In genomic region chr7:133750666-133751065, GRCm38 (mm10) we compare ENCODE assay signal across 15 mouse cellular contexts. TPM values are rescaled to one million over a fixed set of nuclear protein-coding genes. Genes with fewer than 3 reads are reported as not detected.
DNase-seq lines count a peak whose midpoint lies in the region; ATAC-seq and TF ChIP-seq lines count a peak whose summit lies in the region.
"Had no signal": no experiment of that assay in that cellular context is flagged by ENCODE, and none has a peak within 500 bp of the region (broad histone marks: within the 10 kb centered on the region; RNA-seq: fewer than 3 reads in every experiment).

No protein-coding gene starts in this region.

- H3K79me2 ChIP-seq in heart, adult 2 months (replicated peaks; ENCODE audit: control insufficient read depth, insufficient read depth, low read length): no peaks in the 10 kb centered on the region; the same call in 1 of the 2 replicates

- DNase-seq in heart, adult 2 months: no peak
- DNase-seq in heart, adult 8-10 months (ENCODE audit: low spot score): no peak
- DNase-seq in lung, postnatal 0 days (ENCODE audit: low spot score): peak; percentile 11
- DNase-seq in lung, postnatal 36 days: no peak
- no peak for DNase-seq in embryo, embryonic 9.5 days (ENCODE audit: extremely low spot score)
- DNase-seq in layer of hippocampus, adult 18-20 months (ENCODE audit: low spot score in 2 of 2): no peak
- DNase-seq: B cell, adult 2 months; cerebellum, postnatal 36 days; spleen, adult 18-20 months had no signal

- intact Hi-C loops in heart, adult 2 months (cut with DNase I): no loop called here

- no peak overlapping the region for H3K9ac ChIP-seq in heart, adult 2 months (ENCODE audit: low read depth, low read length)
- no peak overlapping the region for H3K9ac ChIP-seq in lung, postnatal 0 days (replicated peaks; ENCODE audit: low read depth)
- H3K9ac ChIP-seq in heart, embryonic 16.5 days (ENCODE audit: low read length): no peak overlapping the region
- no peak overlapping the region for H3K9ac ChIP-seq in stomach, embryonic 15.5 days
- H3K9ac ChIP-seq: liver, embryonic 15.5 days; midbrain, embryonic 12.5 days; neural tube, embryonic 15.5 days had no signal

- peak; percentile 48; the same call in 1 of the 2 replicates for ATAC-seq in lung, postnatal 0 days
- ATAC-seq in heart, embryonic 16.5 days (replicated peaks; ENCODE audit: extremely low read depth, insufficient read depth, low FRiP score): peak; percentile 30
- ATAC-seq in stomach, embryonic 15.5 days (ENCODE audit: insufficient read depth, low FRiP score, low read depth): peak; percentile 44; the same call in 1 of the 2 replicates

- no peak overlapping the region for H3K4me2 ChIP-seq in lung, postnatal 0 days (replicated peaks; ENCODE audit: low read depth, low read length)
- H3K4me2 ChIP-seq in heart, embryonic 16.5 days (ENCODE audit: low read depth, low read length): no peak overlapping the region
- no peak overlapping the region for H3K4me2 ChIP-seq in stomach, embryonic 15.5 days
- H3K4me2 ChIP-seq: liver, embryonic 15.5 days; midbrain, embryonic 12.5 days; neural tube, embryonic 15.5 days had no signal

- no peak overlapping the region for H3K4me3 ChIP-seq in heart, adult 2 months
- no peak overlapping the region for H3K4me3 ChIP-seq in lung, postnatal 0 days (ENCODE audit: low read depth, low read length)
- no peak overlapping the region for H3K4me3 ChIP-seq in heart, embryonic 16.5 days (ENCODE audit: low read length)
- H3K4me3 ChIP-seq in stomach, embryonic 15.5 days (replicated peaks): no peak overlapping the region
- H3K4me3 ChIP-seq: liver, embryonic 15.5 days; midbrain, embryonic 12.5 days; neural tube, embryonic 15.5 days had no signal

- peak overlapping the region; percentile 43 for H3K27ac ChIP-seq in heart, adult 2 months
- H3K27ac ChIP-seq in lung, postnatal 0 days (ENCODE audit: low read length): peak overlapping the region; percentile 27; the same call in 1 of the 2 replicates
- peak overlapping the region; percentile 82 for H3K27ac ChIP-seq in heart, embryonic 16.5 days (ENCODE audit: low read length)
- peak overlapping the region; percentile 42 for H3K27ac ChIP-seq in stomach, embryonic 15.5 days
- H3K27ac ChIP-seq: liver, embryonic 15.5 days; midbrain, embryonic 12.5 days; neural tube, embryonic 15.5 days had no signal

- H3K36me3 ChIP-seq in heart, adult 2 months (ENCODE audit: control insufficient read depth, insufficient read depth, low read length): peaks cover 6% of the 10 kb centered on the region
- H3K36me3 ChIP-seq in lung, postnatal 0 days (ENCODE audit: insufficient read depth, low read length): no peaks in the 10 kb centered on the region
- H3K36me3 ChIP-seq in heart, embryonic 16.5 days (ENCODE audit: control insufficient read depth, insufficient read depth): no peaks in the 10 kb centered on the region
- H3K36me3 ChIP-seq in stomach, embryonic 15.5 days: no peaks in the 10 kb centered on the region
- H3K36me3 ChIP-seq: liver, embryonic 15.5 days had no signal

- H3K4me1 ChIP-seq in heart, adult 2 months (ENCODE audit: control insufficient read depth, insufficient read depth, low read length): peaks cover 10% of the 10 kb centered on the region
- 0 out of 2 replicates have a peak, but pooled peaks cover 3% of the 10 kb centered on the region for H3K4me1 ChIP-seq in lung, postnatal 0 days (ENCODE audit: insufficient read depth, low read depth, low read length)
- peaks cover 35% of the 10 kb centered on the region for H3K4me1 ChIP-seq in heart, embryonic 16.5 days (ENCODE audit: control insufficient read depth, insufficient read depth, low read length)
- H3K4me1 ChIP-seq in stomach, embryonic 15.5 days: 0 out of 2 replicates have a peak, but pooled peaks cover 4% of the 10 kb centered on the region
- H3K4me1 ChIP-seq: liver, embryonic 15.5 days had no signal

- no peak for TF ChIP-seq EP300 in heart, adult 2 months (IDR thresholded peaks at IDR 0.05; ENCODE audit: insufficient read depth, low read depth, low read length)
- no peak for TF ChIP-seq EP300 in lung, postnatal 0 days (IDR thresholded peaks at IDR 0.05)

- TF ChIP-seq CTCF in heart, adult 2 months (IDR thresholded peaks at IDR 0.05): no peak
- TF ChIP-seq CTCF in lung, postnatal 0 days (IDR thresholded peaks at IDR 0.05): no peak

- 31% methylated on average over 5 of the region's 5 CpGs for WGBS in heart, adult 2 months
- WGBS in lung, postnatal 0 days: 45% methylated on average over 5 of the region's 5 CpGs
- 42% methylated on average over 5 of the region's 5 CpGs for WGBS in heart, embryonic 16.5 days
- WGBS in stomach, embryonic 15.5 days: 57% methylated on average over 5 of the region's 5 CpGs

- peak; percentile 35; the same call in 1 of the 2 replicates for TF ChIP-seq POLR2A in heart, adult 2 months (IDR thresholded peaks at IDR 0.05; ENCODE audit: insufficient read depth, low read depth, low read length)

- no peaks in the 10 kb centered on the region for H3K27me3 ChIP-seq in heart, adult 2 months (ENCODE audit: control insufficient read depth, insufficient read depth, low read length)
- no peaks in the 10 kb centered on the region for H3K27me3 ChIP-seq in lung, postnatal 0 days (replicated peaks; ENCODE audit: insufficient read depth, low read length)
- H3K27me3 ChIP-seq in heart, embryonic 16.5 days (ENCODE audit: control insufficient read depth, insufficient read depth, low read length): no peaks in the 10 kb centered on the region
- H3K27me3 ChIP-seq in stomach, embryonic 15.5 days (replicated peaks): no peaks in the 10 kb centered on the region
- H3K27me3 ChIP-seq: liver, embryonic 15.5 days; midbrain, embryonic 12.5 days; neural tube, embryonic 15.5 days had no signal

- H3K9me3 ChIP-seq in lung, postnatal 0 days (ENCODE audit: low read length): no peaks in the 10 kb centered on the region
- no peaks in the 10 kb centered on the region for H3K9me3 ChIP-seq in heart, embryonic 16.5 days (replicated peaks; ENCODE audit: control insufficient read depth, low read length)
- H3K9me3 ChIP-seq in stomach, embryonic 15.5 days: no peaks in the 10 kb centered on the region
- H3K9me3 ChIP-seq: liver, embryonic 15.5 days; midbrain, embryonic 12.5 days; neural tube, embryonic 15.5 days had no signal

RNA-seq across cellular contexts. Expression of gene Fank1, which starts 26.0 kb away (rescaled TPM):
- total RNA-seq in heart, adult 2 months (2021): not detected
- polyA plus RNA-seq in heart, adult 2 months (2012; rRNA removed): 0.10 and 0.32 TPM in 2 replicates
- not detected for total RNA-seq in heart, adult 8-10 months (2022)
- 6.8 and 6.9 TPM in 2 replicates for polyA plus RNA-seq in lung, postnatal 0 days (2015; fragmentation: Nextera tagmentation; extraction: Ambion mirVana)
- 0.25 and 0.51 TPM in 2 replicates for polyA plus RNA-seq in heart, embryonic 16.5 days (2015; fragmentation: Nextera tagmentation; extraction: Ambion mirVana)
- 0.50 and 0.54 TPM in 2 replicates for polyA plus RNA-seq in stomach, embryonic 15.5 days (2015; fragmentation: Nextera tagmentation; extraction: Ambion mirVana)
- total RNA-seq in layer of hippocampus, adult 18-20 months (2021): 1 to 10 TPM; 2.2 to 2.8 TPM
- total RNA-seq: hematopoietic stem cell, adult 5-6 weeks had no signal
- polyA plus RNA-seq: liver, embryonic 15.5 days had no signal

RNA-seq across cellular contexts. Expression of gene Dhx32, which starts 31.9 kb away (rescaled TPM):
- total RNA-seq in heart, adult 2 months (2021): 10 to 100 TPM; 41.5 to 47.4 TPM
- 27.7 and 38.9 TPM in 2 replicates for polyA plus RNA-seq in heart, adult 2 months (2012; rRNA removed)
- total RNA-seq in heart, adult 8-10 months (2022): 10 to 100 TPM; 42.9 to 61.1 (median 50.7) TPM
- 22.0 and 25.1 TPM in 2 replicates for polyA plus RNA-seq in lung, postnatal 0 days (2015; fragmentation: Nextera tagmentation; extraction: Ambion mirVana)
- 34.1 and 34.8 TPM in 2 replicates for polyA plus RNA-seq in heart, embryonic 16.5 days (2015; fragmentation: Nextera tagmentation; extraction: Ambion mirVana)
- 45.3 and 46.8 TPM in 2 replicates for polyA plus RNA-seq in stomach, embryonic 15.5 days (2015; fragmentation: Nextera tagmentation; extraction: Ambion mirVana)
- 10 to 100 TPM; 35.4 to 36.5 TPM for total RNA-seq in layer of hippocampus, adult 18-20 months (2021)

RNA-seq across cellular contexts. Expression of gene Uros, which starts 40.8 kb away (rescaled TPM):
- 10 to 100 TPM; 20.1 to 22.9 TPM for total RNA-seq in heart, adult 2 months (2021)
- 22.3 and 36.4 TPM in 2 replicates for polyA plus RNA-seq in heart, adult 2 months (2012; rRNA removed)
- 10 to 100 TPM; 22.1 to 25.5 (median 23.2) TPM for total RNA-seq in heart, adult 8-10 months (2022)
- 12.9 and 18.3 TPM in 2 replicates for polyA plus RNA-seq in lung, postnatal 0 days (2015; fragmentation: Nextera tagmentation; extraction: Ambion mirVana)
- polyA plus RNA-seq in heart, embryonic 16.5 days (2015; fragmentation: Nextera tagmentation; extraction: Ambion mirVana): 33.4 and 33.8 TPM in 2 replicates
- polyA plus RNA-seq in stomach, embryonic 15.5 days (2015; fragmentation: Nextera tagmentation; extraction: Ambion mirVana): 35.4 and 39.8 TPM in 2 replicates
- 10 to 100 TPM; 18.4 to 19.1 TPM for total RNA-seq in layer of hippocampus, adult 18-20 months (2021)

RNA-seq across cellular contexts. Expression of gene Bccip, which starts 41.5 kb away (rescaled TPM):
- 10 to 100 TPM; 53.5 to 55.7 TPM for total RNA-seq in heart, adult 2 months (2021)
- 29.4 and 49.1 TPM in 2 replicates for polyA plus RNA-seq in heart, adult 2 months (2012; rRNA removed)
- 10 to 100 TPM; 48.8 to 59.6 (median 59.1) TPM for total RNA-seq in heart, adult 8-10 months (2022)
- 90.8 TPM in 2 replicates for polyA plus RNA-seq in lung, postnatal 0 days (2015; fragmentation: Nextera tagmentation; extraction: Ambion mirVana)
- polyA plus RNA-seq in heart, embryonic 16.5 days (2015; fragmentation: Nextera tagmentation; extraction: Ambion mirVana): 83.8 and 90.1 TPM in 2 replicates
- polyA plus RNA-seq in stomach, embryonic 15.5 days (2015; fragmentation: Nextera tagmentation; extraction: Ambion mirVana): 157 and 163 TPM in 2 replicates
- total RNA-seq in layer of hippocampus, adult 18-20 months (2021): 10 to 100 TPM; 64.7 to 67.8 TPM

Comparison
In these comparisons a context has a peak if more than half of its experiments do, and no peak if none do; other contexts are left out.
1. H3K27ac ChIP-seq: peak in every context shown above with its lines; median percentile 82 in heart, embryonic 16.5 days; 43 in heart, adult 2 months; 42 in stomach, embryonic 15.5 days; 27 in lung, postnatal 0 days.